Mouse (Mus musculus) heart, postnatal 36 days (tissue): ENCODE data around the gene Cldn6. TPM values are rescaled to one million over a fixed set of nuclear protein-coding genes. Genes with fewer than 3 reads are reported as not detected.

Experiments
- DNase-seq, 2 experiments: peaks; one replicate each; pipeline ENCODE4 v3.0.0; 2021 to 2022
- intact Hi-C: fragments of 180-260 bp; cut with DNase I; formaldehyde crosslinking; loops from one replicate; pipeline ENCODE4 v1.15.1; 2025
- total RNA-seq, 2 experiments: library from RNA; stranded (reverse); gene quantifications; 2 replicates each; pipeline ENCODE4 v1.2.3; 2021

The Cldn6 gene
- total RNA-seq, 2 experiments from 2014 or later: not detected

GRCm38 (mm10) chr17:23674271-23674952, 4.6 kb upstream of the Cldn6 start:
- peak; percentile 26 to 47 for DNase-seq
- intact Hi-C loops: no loop called here

GRCm38 (mm10) chr17:23675127-23675526, 3.9 kb upstream of the Cldn6 start:
- intact Hi-C loops: no loop called here
- DNase-seq: peak; percentile 54 to 61

DNA sequence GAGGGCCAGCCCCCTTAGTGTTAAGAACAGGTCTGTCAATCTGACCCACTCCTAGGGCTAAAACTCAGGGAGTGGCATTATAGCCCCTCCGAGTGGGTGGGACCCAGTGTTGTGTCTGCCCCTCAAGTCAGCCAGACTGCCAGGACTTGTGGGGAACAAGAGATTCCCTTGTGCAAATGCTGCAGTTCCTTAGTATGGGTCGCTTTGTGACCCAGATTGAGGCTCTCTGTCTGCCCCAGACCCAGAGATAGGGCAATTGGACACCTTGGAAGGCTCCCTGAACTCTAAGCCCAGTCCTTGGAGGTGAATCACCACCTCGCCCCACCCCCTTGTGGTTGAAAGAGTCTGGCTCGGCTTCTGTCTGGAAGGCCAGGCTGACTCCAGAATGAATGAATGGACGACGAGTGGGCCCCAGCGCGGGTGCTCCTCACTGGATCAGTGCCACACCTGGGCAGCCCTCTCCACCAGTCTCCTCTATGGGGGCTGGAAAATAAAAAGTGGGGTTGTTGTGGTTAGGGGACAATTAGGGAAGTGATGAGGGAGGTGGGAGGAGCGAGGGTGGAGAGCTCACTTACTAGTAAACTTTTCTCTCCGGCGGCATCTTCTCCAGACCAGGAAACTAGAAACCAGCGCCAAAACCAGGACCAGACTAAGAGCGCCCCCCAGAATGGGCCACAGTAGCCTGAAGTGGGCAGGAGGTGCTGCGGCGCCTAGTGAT, 3.3 kb upstream of the Cldn6 start:
- DNase-seq: peak; percentile 47 to 59
- intact Hi-C loops: no loop called here

DNA sequence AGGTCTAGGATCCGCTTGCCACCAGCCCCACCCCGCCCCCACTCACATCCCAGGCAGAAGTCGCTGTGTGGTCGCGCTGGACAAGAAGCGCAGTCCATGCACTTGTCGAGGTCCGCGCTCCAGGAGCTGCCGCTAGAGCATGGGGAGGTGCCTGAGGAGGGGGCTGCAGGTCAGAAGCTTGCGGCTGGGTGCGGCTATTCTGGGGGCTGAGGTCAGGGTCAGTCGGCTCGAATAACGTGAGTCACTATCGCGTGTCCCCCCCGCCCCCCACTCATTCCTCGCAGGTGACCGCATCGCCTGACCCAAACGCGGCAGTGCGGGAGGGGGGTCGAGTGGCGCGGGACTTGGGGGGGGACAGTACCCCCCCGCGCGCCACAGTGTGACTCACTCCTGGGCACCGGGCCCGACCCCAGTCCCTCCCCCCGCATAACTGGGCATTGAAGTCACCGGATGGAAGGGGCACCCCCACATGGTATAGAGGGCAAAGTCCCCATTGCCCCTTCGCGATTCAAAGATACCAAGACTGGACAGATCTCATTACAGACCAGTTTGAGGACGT, 2.5 kb upstream of the Cldn6 start:
- intact Hi-C loops: loop anchor here (1.0 kb wide), 1 partner anchor 24 kb away; no protein-coding TSS in a partner anchor
- DNase-seq: peak; percentile 60 to 72

- DNase-seq: peak; percentile 86 to 89
- intact Hi-C loops: loop anchor here (1.0 kb wide), 1 partner anchor 23 kb away; no protein-coding TSS in a partner anchor
These were observed 1.8 kb upstream of the Cldn6 start, which contains the start of gene Tnfrsf12a for GRCm38 (mm10) chr17:23677236-23677679. Tnfrsf12a (minus strand) TSS chr17:23677468.

- no peak for DNase-seq
- intact Hi-C loops: loop anchor here (1.0 kb wide), 1 partner anchor 17 kb away; no protein-coding TSS in a partner anchor
These were observed 1.3 kb downstream of the Cldn6 start for GRCm38 (mm10) chr17:23680336-23680735.

- intact Hi-C loops: no loop called here
- no peak for DNase-seq
These were observed 2.0 kb downstream of the Cldn6 start for GRCm38 (mm10) chr17:23681086-23681485.

GRCm38 (mm10) chr17:23682092-23682491, 3.0 kb downstream of the Cldn6 start:
- intact Hi-C loops: no loop called here
- DNase-seq: no peak

GRCm38 (mm10) chr17:23682530-23682929, 3.5 kb downstream of the Cldn6 start:
- intact Hi-C loops: no loop called here
- no peak for DNase-seq

GRCm38 (mm10) chr17:23683226-23683625, 4.2 kb downstream of the Cldn6 start:
- intact Hi-C loops: no loop called here
- no peak for DNase-seq

- no peak for DNase-seq
- intact Hi-C loops: no loop called here
These were observed 5.0 kb downstream of the Cldn6 start, which contains the start of gene Cldn9 for GRCm38 (mm10) chr17:23683856-23684672. Cldn9 (minus strand) TSS chr17:23684026.

- intact Hi-C loops: no loop called here
These were observed 15.4 kb downstream of the Cldn6 start for GRCm38 (mm10) chr17:23694491-23694890.

GRCm38 (mm10) chr17:23695801-23696200, 16.8 kb downstream of the Cldn6 start:
- DNase-seq: no peak
- intact Hi-C loops: no loop called here

More at GRCm38 (mm10) chr17:23694491-23694890, 15.4 kb downstream of the Cldn6 start:
- no peak for DNase-seq

GRCm38 (mm10) chr17:23699131-23700077, 20.4 kb downstream of the Cldn6 start:
- intact Hi-C loops: loop anchor here (1.0 kb wide), 1 partner anchor 22 kb away; the partner anchor contains the start of gene Tnfrsf12a
- peak; percentile 61 to 62 for DNase-seq

DNA sequence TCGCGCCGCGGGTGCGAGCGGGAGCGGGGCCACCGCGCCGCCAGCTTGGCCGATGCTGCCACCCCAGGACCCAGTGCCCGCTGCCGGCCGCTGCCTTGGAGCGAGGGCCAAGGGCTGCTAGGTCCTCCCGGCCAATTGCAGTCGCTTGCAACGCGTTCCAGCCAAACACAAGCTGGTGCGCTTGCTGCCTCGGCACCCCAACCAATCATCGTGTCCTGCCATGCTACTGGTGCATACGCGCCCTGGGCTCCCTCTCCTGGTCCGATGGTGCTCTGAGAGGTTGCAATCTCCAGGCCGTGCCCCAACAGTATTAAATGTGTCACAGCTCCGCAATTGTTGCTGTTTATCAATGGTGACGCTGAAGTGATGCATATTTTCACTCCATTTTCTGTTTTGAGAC, 21.0 kb downstream of the Cldn6 start:
- intact Hi-C loops: loop anchor here (1.0 kb wide), 1 partner anchor 23 kb away; the partner anchor contains the start of gene Tnfrsf12a
- DNase-seq: peak; percentile 83 to 84

DNA sequence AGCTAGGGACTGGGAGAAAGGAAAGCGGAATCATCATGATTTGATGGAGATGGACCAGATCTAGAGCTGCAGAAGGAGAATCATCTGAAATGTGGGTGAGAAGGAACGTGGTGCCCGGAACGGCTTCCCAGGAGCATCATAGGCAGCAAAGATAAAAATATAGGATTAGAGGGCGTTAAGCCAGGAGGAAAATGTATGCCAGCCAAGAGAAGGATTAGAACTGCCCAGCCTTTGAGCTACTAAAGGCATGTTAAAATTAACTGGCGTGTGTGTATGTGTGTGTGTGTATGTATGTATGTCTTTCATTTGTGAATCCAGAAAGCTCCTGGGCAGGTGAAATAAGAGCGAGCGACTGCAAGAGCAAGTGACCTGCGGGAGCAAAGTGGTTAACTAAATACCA, 24.3 kb downstream of the Cldn6 start:
- intact Hi-C loops: no loop called here
- DNase-seq: no peak

- no peak for DNase-seq
- intact Hi-C loops: no loop called here
These were observed 25.7 kb downstream of the Cldn6 start for GRCm38 (mm10) chr17:23704741-23705140.

GRCm38 (mm10) chr17:23705525-23706104, 26.6 kb downstream of the Cldn6 start:
- intact Hi-C loops: loop anchor here (2.0 kb wide), 2 partner anchors 45 to 135 kb away; partner anchors contain the start of gene Bicdl2
- DNase-seq: no peak

DNA sequence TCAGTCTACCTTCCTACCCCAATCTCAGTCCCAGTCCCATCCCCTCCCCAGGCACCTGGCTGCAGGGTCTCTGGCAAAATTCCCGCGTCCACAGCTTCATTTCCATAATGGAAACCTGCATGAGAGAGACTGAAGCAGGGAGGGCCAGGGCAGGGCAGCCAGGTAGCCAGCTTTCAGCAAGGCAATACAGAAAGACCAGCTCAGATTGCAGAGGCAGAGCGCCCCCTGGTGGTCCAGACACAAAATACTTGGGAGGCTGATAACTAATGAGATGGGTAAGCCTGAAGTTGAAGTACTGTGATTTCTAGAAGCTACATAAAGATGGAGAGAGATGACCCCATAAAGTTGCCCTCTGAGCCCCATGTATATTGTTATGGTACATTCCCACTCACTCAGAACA, 27.2 kb downstream of the Cldn6 start:
- intact Hi-C loops: loop anchor here (2.0 kb wide), 2 partner anchors 45 to 135 kb away; partner anchors contain the start of gene Bicdl2
- peak; percentile 63 to 79 for DNase-seq
